In the genomic region with DNA sequence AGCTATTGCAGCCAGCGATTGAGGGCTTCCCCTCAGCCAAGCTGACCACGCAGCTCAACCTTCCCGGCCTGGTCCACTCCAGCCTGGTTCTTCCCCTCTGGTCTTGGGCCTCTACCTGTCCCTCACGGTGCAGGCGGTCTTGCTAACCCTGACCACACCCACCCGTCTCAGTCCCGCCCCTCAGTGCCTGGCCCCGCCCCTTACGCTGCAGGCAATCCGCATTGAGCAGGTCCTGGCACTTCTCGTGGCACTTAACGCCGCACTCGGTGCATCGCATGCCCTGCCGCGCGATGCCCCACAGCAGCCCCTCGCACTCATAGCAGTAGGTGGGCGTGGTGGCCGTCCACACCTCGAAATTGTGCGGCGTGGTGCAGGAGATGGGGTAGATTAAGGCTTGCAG, we compare ENCODE assay signal across 8 mouse cellular contexts. TPM values are rescaled to one million over a fixed set of nuclear protein-coding genes. Genes with fewer than 3 reads are reported as not detected.
DNase-seq lines count a peak whose midpoint lies in the region; ATAC-seq lines count a peak whose summit lies in the region.

No protein-coding gene starts in this region.

- WGBS in forebrain, embryonic 15.5 days, result 2% methylated on average over 24 of the region's 24 CpGs
- 1% methylated on average over 23 of the region's 24 CpGs for WGBS in limb, embryonic 13.5 days

- ATAC-seq in forebrain, embryonic 15.5 days (replicated peaks), result no peak
- no peak for ATAC-seq in limb, embryonic 13.5 days (ENCODE audit: low FRiP score, low read depth)

- peaks cover 10% of the 10 kb centered on the region for H3K4me1 ChIP-seq in forebrain, embryonic 15.5 days
- H3K4me1 ChIP-seq in limb, embryonic 13.5 days, result peaks cover 12% of the 10 kb centered on the region

- peak; percentile 72 for DNase-seq in A20 (ENCODE audit: low read depth, low spot score)
- peak; percentile 62 for DNase-seq in CD4-positive helper T cell, adult 2 months (ENCODE audit: low read depth, low spot score)
- DNase-seq in naive thymus-derived CD4-positive, alpha-beta T cell, adult 2 months (ENCODE audit: low read depth), result peak; percentile 54
- no peak for DNase-seq in cerebellum, adult 18-20 months
- DNase-seq in gastrocnemius, adult 8-10 months (ENCODE audit: low spot score in 2 of 2), result no peak
- DNase-seq in ovary, postnatal 14 days (ENCODE audit: low spot score), result no peak

- H3K4me2 ChIP-seq in forebrain, embryonic 15.5 days (replicated peaks), result peak overlapping the region; percentile 19
- H3K4me2 ChIP-seq in limb, embryonic 13.5 days (replicated peaks), result peak overlapping the region; percentile 53

- peaks cover 44% of the 10 kb centered on the region for H3K27me3 ChIP-seq in forebrain, embryonic 15.5 days
- peaks cover 85% of the 10 kb centered on the region for H3K27me3 ChIP-seq in limb, embryonic 13.5 days

- H3K9me3 ChIP-seq in forebrain, embryonic 15.5 days, result no peaks in the 10 kb centered on the region
- H3K9me3 ChIP-seq in limb, embryonic 13.5 days, result no peaks in the 10 kb centered on the region

- peaks cover 37% of the 10 kb centered on the region for H3K36me3 ChIP-seq in forebrain, embryonic 15.5 days
- H3K36me3 ChIP-seq in limb, embryonic 13.5 days, result no peaks in the 10 kb centered on the region

- H3K4me3 ChIP-seq in forebrain, embryonic 15.5 days, result no peak overlapping the region
- H3K4me3 ChIP-seq in limb, embryonic 13.5 days, result peak overlapping the region; percentile 29

- H3K9ac ChIP-seq in forebrain, embryonic 15.5 days (replicated peaks), result no peak overlapping the region
- peak overlapping the region; percentile 19; the same call in 1 of the 2 replicates for H3K9ac ChIP-seq in limb, embryonic 13.5 days

- H3K27ac ChIP-seq in forebrain, embryonic 15.5 days (replicated peaks), result no peak overlapping the region
- H3K27ac ChIP-seq in limb, embryonic 13.5 days, result no peak overlapping the region

RNA-seq across cellular contexts. Expression of gene Unc13a, which starts 17.0 kb away (rescaled TPM):
- polyA plus RNA-seq in forebrain, embryonic 15.5 days (2015; fragmentation: Nextera tagmentation; extraction: Ambion mirVana), result 23.3 and 23.6 TPM in 2 replicates
- polyA plus RNA-seq in limb, embryonic 13.5 days (2015; fragmentation: Nextera tagmentation; extraction: Ambion mirVana), result 0.75 and 0.77 TPM in 2 replicates
- total RNA-seq in gastrocnemius, adult 8-10 months (2022), result under 1 TPM in 3 of 4 experiments, not detected in 1; 0.10 to 0.21 (median 0.20) TPM

RNA-seq across cellular contexts. Expression of gene Jak3, which starts 21.5 kb away (rescaled TPM):
- polyA plus RNA-seq in forebrain, embryonic 15.5 days (2015; fragmentation: Nextera tagmentation; extraction: Ambion mirVana), result 2.9 and 3.3 TPM in 2 replicates
- polyA plus RNA-seq in limb, embryonic 13.5 days (2015; fragmentation: Nextera tagmentation; extraction: Ambion mirVana), result 3.4 and 4.2 TPM in 2 replicates
- 1 to 10 TPM; 1.4 to 2.0 (median 1.6) TPM for total RNA-seq in gastrocnemius, adult 8-10 months (2022)

RNA-seq across cellular contexts. Expression of gene Insl3, which starts 34.4 kb away (rescaled TPM):
- 0.54 TPM in 1 of 2 replicates, not detected in the other for polyA plus RNA-seq in forebrain, embryonic 15.5 days (2015; fragmentation: Nextera tagmentation; extraction: Ambion mirVana)
- 0.48 and 0.55 TPM in 2 replicates for polyA plus RNA-seq in limb, embryonic 13.5 days (2015; fragmentation: Nextera tagmentation; extraction: Ambion mirVana)
- total RNA-seq in gastrocnemius, adult 8-10 months (2022), result under 1 TPM in 1 of 4 experiments, not detected in 3; 0.54 TPM

RNA-seq across cellular contexts. Expression of gene Colgalt1, which starts 43.8 kb away (rescaled TPM):
- 54.3 and 56.2 TPM in 2 replicates for polyA plus RNA-seq in forebrain, embryonic 15.5 days (2015; fragmentation: Nextera tagmentation; extraction: Ambion mirVana)
- 85.6 and 87.6 TPM in 2 replicates for polyA plus RNA-seq in limb, embryonic 13.5 days (2015; fragmentation: Nextera tagmentation; extraction: Ambion mirVana)
- total RNA-seq in gastrocnemius, adult 8-10 months (2022), result 10 to 100 TPM; 36.6 to 45.2 (median 38.1) TPM

RNA-seq across cellular contexts. Expression of gene B3gnt3, which starts 47.0 kb away (rescaled TPM):
- polyA plus RNA-seq in forebrain, embryonic 15.5 days (2015; fragmentation: Nextera tagmentation; extraction: Ambion mirVana), result 0.42 and 0.46 TPM in 2 replicates
- polyA plus RNA-seq in limb, embryonic 13.5 days (2015; fragmentation: Nextera tagmentation; extraction: Ambion mirVana), result 0.77 and 0.92 TPM in 2 replicates
- total RNA-seq in gastrocnemius, adult 8-10 months (2022), result 1 to 10 TPM; 1.3 to 1.8 (median 1.5) TPM

Comparison
In these comparisons a context has a peak if more than half of its experiments do, and no peak if none do; other contexts are left out.
1. DNase-seq: peak in A20 (single experiment), CD4-positive helper T cell, adult 2 months (single experiment) and naive thymus-derived CD4-positive, alpha-beta T cell, adult 2 months (single experiment); none in cerebellum, adult 18-20 months (0 of 2), gastrocnemius, adult 8-10 months (0 of 2) and ovary, postnatal 14 days (single experiment).
2. RNA of gene Unc13a, which starts 17.0 kb away (polyA plus RNA-seq): 23.3 to 23.6 TPM in forebrain, embryonic 15.5 days; 0.75 to 0.77 TPM in limb, embryonic 13.5 days; every median in the first group is over 10 times any median in the second.